Mouse (Mus musculus): ENCODE measurements around the gene Repin1. TPM values are rescaled to one million over a fixed set of nuclear protein-coding genes. Genes with fewer than 3 reads are reported as not detected.

Gene Repin1
- 44.3 and 46.1 TPM in 2 replicates for polyA plus RNA-seq (2015; fragmentation: Nextera tagmentation; extraction: Ambion mirVana)

DNA sequence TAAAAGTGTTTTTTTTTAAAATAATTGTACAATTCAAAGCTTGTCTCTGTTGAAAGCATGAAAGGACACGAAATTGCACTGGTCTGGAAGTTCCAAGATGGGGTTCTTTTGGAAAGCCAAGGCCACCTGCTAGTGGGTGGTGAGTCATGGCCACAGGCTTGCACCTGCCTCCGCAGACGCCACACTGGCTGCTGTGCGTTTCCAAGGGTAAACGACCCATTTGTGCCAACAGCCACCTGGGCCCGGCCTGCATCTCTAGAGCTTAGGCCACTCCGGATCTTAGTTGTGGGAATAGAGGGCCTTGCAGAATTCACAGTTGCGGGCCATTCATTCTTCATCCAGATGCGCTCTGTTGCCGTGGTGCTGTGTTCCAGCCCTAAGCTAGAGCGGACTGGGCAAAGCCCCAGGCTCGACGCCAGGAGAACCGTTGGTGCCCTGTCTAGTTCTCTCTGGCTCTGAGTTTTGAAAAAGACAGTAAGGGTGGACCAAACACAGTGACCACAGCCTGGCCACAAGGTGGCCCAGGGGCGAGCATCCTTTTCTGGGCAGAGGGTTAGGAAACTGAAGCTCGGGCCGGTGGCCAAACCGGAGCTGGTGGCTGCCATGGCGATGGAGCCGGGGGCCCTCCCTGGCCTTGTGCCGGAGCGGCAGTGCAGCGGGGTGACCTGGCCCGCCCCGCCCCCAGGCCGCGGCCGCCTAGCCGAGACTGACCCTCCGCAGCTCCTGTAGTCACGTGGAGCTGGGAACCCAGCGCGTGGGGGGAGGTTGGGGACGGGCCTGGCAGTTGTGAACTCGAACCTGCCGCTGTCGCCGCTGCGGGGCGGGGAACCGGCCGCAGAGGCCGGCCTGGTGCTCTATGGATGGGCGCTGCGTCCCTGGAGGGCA, at the start of gene Repin1, which contains the start of gene Gm44965:
TSS of gene Repin1 (plus strand) at position 726 of the 885 bp plus-strand sequence.
TSS of gene Gm44965 (plus strand) at position 784 of the 885 bp plus-strand sequence.
- WGBS = 3% methylated on average over 44 of the region's 45 CpGs
- peak; percentile 94 for ATAC-seq (ENCODE audit: low FRiP score, low read depth)

DNA sequence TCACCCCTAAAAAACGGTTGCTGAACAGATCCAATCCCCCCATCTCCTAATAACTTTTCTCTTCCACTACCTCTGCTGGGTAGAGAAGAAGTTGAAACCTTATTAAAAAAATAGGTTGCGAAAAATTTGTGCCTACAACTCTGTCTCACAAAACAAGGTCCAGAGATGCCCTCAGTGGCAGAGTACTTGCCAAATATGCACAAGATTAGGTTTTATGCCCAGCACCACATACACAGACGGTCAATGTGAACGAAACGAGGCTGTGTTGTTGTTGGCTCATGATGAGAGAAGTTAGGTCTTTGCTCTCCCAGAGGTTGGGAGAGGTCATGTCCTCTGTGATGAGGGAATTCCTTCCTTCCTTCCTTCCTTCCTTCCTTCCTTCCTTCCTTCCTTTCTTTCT, 48.4 kb upstream of the Repin1 start:
- no peaks in the 10 kb centered on the region for H3K27me3 ChIP-seq
- H3K9ac ChIP-seq = no peak overlapping the region
- no peaks in the 10 kb centered on the region for H3K4me1 ChIP-seq (replicated peaks)
- no peak for ATAC-seq (ENCODE audit: low FRiP score, low read depth)
- no peak overlapping the region for H3K4me3 ChIP-seq
- no peak overlapping the region for H3K4me2 ChIP-seq
- peaks cover 16% of the 10 kb centered on the region for H3K36me3 ChIP-seq
- WGBS = 81% methylated on average over 5 of the region's 5 CpGs
- H3K9me3 ChIP-seq = no peaks in the 10 kb centered on the region
- no peak overlapping the region for H3K27ac ChIP-seq (replicated peaks)

More for the DNA sequence above, at the start of gene Repin1, which contains the start of gene Gm44965:
- Histone ChIP-seq H3K36me3 (peaks cover 27% of the 10 kb centered on the region), H3K27me3 (no peaks in the 10 kb centered on the region), H3K9me3 (peaks cover 22% of the 10 kb centered on the region), H3K27ac (replicated peaks) (peak within 1 kb of the TSS; percentile 99), H3K4me1 (replicated peaks) (peaks cover 20% of the 10 kb centered on the region), H3K4me3 (peak within 1 kb of the TSS; percentile 89), H3K4me2 (peak within 1 kb of the TSS; percentile 80), H3K9ac (peak within 1 kb of the TSS; percentile 94)

DNA sequence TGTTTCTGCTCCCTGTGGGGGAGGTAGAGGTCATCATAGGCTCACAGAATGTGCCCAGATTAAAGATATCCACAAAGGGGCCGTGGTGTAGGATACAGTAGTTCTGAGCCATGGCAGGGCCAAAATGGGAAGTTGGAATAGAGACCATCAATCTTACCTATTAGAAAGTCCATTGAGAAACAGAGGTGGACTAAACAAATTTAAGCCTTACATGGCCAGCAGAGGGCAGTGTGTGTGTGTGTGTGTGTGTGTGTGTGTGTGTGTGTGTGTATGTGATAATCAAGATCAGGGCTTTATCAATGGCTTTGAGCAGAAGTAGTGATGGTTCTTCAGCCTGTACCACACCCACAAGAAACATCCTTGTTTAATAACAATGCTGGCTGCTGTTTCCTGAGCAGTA, 47.4 kb upstream of the Repin1 start:
- Histone ChIP-seq H3K36me3 (peaks cover 6% of the 10 kb centered on the region), H3K4me1 (replicated peaks) (no peaks in the 10 kb centered on the region), H3K4me3 (no peak overlapping the region), H3K27ac (replicated peaks) (no peak overlapping the region), H3K9me3 (no peaks in the 10 kb centered on the region), H3K9ac (no peak overlapping the region), H3K4me2 (no peak overlapping the region), H3K27me3 (no peaks in the 10 kb centered on the region)
- 46% methylated on average over 1 of the region's 1 CpGs for WGBS
- 0 out of 2 replicates have a peak, but pooled peaks have one; percentile 15 for ATAC-seq (ENCODE audit: low FRiP score, low read depth)

DNA sequence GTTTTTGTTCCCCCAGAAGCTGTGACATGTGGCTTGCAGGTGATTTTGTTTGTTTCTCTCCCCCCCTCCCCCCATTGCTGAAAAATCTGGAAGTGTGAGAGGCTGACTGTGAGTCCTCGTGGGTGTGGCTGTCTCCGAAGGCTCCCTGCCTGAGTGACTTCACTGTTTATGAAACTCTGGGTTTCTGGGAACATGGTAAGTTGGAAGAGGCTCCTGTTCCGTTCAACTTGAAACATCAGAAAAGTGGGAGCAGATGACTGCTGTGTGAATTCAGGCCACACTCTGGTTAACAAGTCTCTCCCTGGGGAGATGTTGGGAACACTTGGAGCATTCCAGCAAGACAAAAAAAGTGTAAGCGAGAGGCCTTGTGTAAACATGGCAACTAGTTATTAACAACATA, 46.8 kb upstream of the Repin1 start:
- no peak for ATAC-seq (ENCODE audit: low FRiP score, low read depth)
- H3K4me2 ChIP-seq = no peak overlapping the region
- no peak overlapping the region for H3K27ac ChIP-seq (replicated peaks)
- no peak overlapping the region for H3K9ac ChIP-seq
- no peaks in the 10 kb centered on the region for H3K27me3 ChIP-seq
- H3K4me3 ChIP-seq = no peak overlapping the region
- H3K9me3 ChIP-seq = no peaks in the 10 kb centered on the region
- H3K36me3 ChIP-seq = 0 out of 2 replicates have a peak, but pooled peaks cover 4% of the 10 kb centered on the region
- WGBS = 72% methylated on average over 4 of the region's 4 CpGs
- no peaks in the 10 kb centered on the region for H3K4me1 ChIP-seq (replicated peaks)

DNA sequence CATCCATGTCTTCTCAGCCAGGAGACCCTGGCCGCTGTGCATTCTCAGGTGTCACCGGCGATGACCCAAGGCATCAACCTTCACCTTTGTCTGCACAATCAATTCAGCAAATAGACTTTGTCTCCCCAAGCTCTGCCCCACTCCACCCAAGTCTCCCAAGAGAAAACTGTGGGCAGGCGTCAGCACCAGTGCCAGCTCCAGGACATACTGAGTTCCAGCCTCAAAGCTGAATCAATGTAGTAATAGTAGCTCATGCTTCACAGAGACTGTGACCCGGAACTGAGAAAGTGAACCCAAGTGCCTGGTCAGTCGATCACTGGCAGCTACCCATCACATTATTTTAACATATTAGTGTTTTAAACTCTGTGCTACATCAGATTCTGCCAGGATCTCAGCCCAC, 45.4 kb upstream of the Repin1 start:
- Histone ChIP-seq H3K9me3 (no peaks in the 10 kb centered on the region), H3K27me3 (no peaks in the 10 kb centered on the region), H3K4me2 (no peak overlapping the region), H3K9ac (no peak overlapping the region), H3K27ac (replicated peaks) (no peak overlapping the region), H3K4me1 (replicated peaks) (no peaks in the 10 kb centered on the region), H3K36me3 (no peaks in the 10 kb centered on the region), H3K4me3 (no peak overlapping the region)
- WGBS = 89% methylated on average over 6 of the region's 6 CpGs
- no peak for ATAC-seq (ENCODE audit: low FRiP score, low read depth)

DNA sequence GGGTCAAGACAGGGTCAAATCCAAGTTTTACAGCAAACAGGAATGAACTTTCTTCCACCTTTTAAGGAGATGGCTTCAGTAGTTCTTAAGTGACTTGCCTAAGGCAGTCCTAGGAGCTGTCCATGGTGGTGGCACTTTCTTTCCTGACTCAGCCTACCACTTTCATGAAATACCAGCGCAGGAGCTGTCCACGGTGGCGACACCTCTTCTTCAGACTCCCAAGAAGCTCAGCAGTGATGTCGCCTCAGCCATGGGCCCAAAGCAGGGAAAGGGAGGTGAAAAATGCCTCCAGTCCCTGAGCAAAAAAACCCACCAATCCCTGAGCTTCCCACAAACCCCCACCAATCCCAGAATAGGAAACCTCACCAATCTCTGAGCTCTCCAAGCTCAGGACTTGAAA, 40.8 kb upstream of the Repin1 start:
- Histone ChIP-seq H3K27ac (replicated peaks) (peak overlapping the region; percentile 97; the same call in 1 of the 2 replicates), H3K4me1 (replicated peaks) (peaks cover 17% of the 10 kb centered on the region), H3K36me3 (0 out of 2 replicates have a peak, but pooled peaks cover 1% of the 10 kb centered on the region), H3K27me3 (no peaks in the 10 kb centered on the region), H3K9ac (no peak overlapping the region), H3K4me2 (no peak overlapping the region), H3K4me3 (no peak overlapping the region), H3K9me3 (no peaks in the 10 kb centered on the region)
- no peak for ATAC-seq (ENCODE audit: low FRiP score, low read depth)
- 74% methylated on average over 4 of the region's 4 CpGs for WGBS

DNA sequence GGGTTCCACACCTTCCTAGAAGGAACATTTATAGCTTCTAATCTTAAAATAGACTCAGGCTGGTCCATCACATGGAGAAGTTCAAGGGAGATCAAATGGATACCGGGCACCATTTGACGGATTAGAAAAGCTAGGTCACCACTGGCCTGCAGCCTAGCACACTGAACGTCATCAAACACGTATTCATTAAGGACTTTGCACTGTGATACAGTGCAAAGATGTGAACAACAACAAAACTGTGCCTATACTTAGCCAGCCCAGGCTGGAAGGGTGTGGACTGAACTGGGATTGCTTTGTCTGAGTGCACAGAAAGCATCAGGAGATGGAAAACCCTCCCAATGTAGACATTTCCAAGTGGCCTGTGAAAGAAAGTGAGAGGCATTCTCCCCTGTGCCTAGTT, 39.9 kb upstream of the Repin1 start:
- ATAC-seq (ENCODE audit: low FRiP score, low read depth) = peak; percentile 33; the same call in 1 of the 2 replicates
- 76% methylated on average over 4 of the region's 4 CpGs for WGBS
- H3K27ac ChIP-seq (replicated peaks) = peak overlapping the region; percentile 97
- no peaks in the 10 kb centered on the region for H3K27me3 ChIP-seq
- H3K9me3 ChIP-seq = no peaks in the 10 kb centered on the region
- H3K4me3 ChIP-seq = peak overlapping the region; percentile 50
- H3K4me2 ChIP-seq = peak overlapping the region; percentile 76
- peaks cover 17% of the 10 kb centered on the region for H3K4me1 ChIP-seq (replicated peaks)
- H3K9ac ChIP-seq = peak overlapping the region; percentile 67
- 0 out of 2 replicates have a peak, but pooled peaks cover 2% of the 10 kb centered on the region for H3K36me3 ChIP-seq

DNA sequence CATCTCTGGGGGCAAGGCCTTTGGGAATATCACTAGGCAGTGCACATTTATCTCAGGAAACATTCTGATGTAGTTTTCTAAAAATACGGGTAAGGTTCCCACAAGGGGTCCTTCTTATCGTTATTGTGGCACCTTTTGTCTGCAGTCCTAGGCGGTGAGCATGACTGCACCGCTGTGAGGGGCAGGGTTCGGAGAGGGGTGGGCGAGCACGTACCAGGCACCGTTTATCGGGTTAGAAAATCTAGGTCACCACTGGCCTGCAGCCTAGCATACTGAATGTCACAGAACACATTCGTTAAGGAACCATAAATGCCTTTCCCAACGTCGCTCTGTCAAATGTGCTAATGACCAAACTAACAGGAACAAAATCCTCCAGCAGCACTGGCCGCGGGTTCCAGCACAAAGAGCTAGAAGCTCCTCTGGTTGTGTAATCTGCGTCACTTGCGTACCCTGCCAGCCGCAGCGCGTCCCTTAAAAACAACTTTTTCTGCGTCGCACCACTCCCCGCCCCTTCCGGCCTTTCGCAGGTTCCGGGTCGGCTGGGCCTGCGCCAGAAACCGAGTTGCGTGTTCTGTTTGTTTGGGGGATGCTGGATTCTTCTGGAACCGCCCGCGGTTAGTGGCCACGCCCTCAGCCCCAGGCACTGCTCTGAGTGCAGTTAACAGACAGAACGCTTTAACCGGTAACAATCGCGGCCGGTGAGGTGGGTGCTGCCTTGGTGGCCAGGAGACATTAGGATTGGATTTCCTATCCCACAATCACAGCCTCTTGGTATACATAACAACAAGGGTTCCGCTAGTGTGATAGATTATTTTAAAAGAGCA, 39.2 kb upstream of the Repin1 start, which contains the start of gene Lrrc61:
TSS of gene Lrrc61 (plus strand) at position 517 of the 824 bp plus-strand sequence.
- ATAC-seq (ENCODE audit: low FRiP score, low read depth) = peak; percentile 95
- Histone ChIP-seq H3K27me3 (no peaks in the 10 kb centered on the region), H3K27ac (replicated peaks) (peak within 1 kb of the TSS; percentile 97), H3K4me1 (replicated peaks) (peaks cover 17% of the 10 kb centered on the region), H3K36me3 (0 out of 2 replicates have a peak, but pooled peaks cover 6% of the 10 kb centered on the region), H3K9me3 (no peaks in the 10 kb centered on the region), H3K4me2 (peak within 1 kb of the TSS; percentile 76), H3K4me3 (peak within 1 kb of the TSS; percentile 50), H3K9ac (peak within 1 kb of the TSS; percentile 67)
- WGBS = under 1% methylated on average over 39 of the region's 39 CpGs

DNA sequence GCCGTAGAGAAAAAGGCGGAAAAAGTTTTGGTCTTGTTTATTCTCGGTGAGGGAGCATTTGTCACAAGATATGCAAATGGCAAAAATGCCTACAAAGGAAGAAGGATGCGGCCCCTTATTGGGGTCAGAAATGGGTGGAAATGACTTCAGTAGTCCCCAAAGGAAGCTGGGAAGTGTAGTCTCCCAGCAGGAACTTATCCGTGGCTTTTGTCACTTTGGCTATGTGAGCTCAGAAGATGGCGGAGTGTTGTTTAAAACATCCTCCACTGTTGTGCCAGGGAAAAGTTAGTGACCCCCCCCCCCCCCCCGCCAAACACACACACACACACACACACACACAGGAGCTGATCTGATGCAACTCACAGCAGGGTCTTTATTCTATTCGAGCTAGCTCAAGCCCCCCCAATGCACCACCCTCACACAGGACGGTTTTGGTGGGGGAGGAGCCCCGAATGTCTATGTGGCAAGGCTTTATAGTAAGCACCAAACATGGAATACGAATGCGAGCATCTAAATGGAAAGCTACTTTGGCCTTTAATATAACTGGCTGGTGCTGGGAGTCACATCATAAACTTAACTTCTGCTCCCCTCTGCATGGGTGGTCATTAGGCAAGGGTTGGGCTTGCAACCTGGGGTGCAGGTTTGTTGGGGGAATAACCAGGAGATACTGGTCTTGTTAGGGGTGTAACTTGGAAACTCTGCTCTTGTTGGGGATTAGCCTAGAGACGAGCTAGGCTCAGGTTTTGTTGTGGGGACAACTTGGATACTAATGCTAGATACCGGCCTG, 38.4 kb upstream of the Repin1 start:
- no peaks in the 10 kb centered on the region for H3K27me3 ChIP-seq
- H3K36me3 ChIP-seq = 0 out of 2 replicates have a peak, but pooled peaks cover 6% of the 10 kb centered on the region
- peak overlapping the region; percentile 76 for H3K4me2 ChIP-seq
- peak overlapping the region; percentile 50 for H3K4me3 ChIP-seq
- peak overlapping the region; percentile 67 for H3K9ac ChIP-seq
- WGBS = 28% methylated on average over 14 of the region's 14 CpGs
- no peaks in the 10 kb centered on the region for H3K9me3 ChIP-seq
- H3K4me1 ChIP-seq (replicated peaks) = peaks cover 17% of the 10 kb centered on the region
- ATAC-seq (ENCODE audit: low FRiP score, low read depth) = peak; percentile 87
- peak overlapping the region; percentile 97 for H3K27ac ChIP-seq (replicated peaks)

DNA sequence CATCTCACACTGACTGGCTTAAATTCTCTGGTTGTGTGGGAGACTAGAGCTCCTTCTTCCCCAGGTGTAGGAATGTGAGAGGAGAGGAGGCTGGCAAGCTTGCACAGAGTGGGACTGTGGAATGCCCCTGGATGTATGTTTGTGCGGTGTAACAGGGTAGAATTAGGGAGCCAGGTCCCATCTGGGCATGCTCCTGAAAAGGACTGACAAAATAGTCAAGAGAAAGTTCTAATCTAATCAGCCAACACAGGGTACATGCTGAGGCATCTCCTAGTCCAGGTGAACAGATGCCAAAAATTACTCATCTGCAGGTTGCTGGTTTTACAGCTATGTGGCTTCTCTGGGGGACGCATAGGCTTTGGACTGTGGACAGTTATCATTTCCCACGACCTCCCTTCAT, 37.7 kb upstream of the Repin1 start:
- peak overlapping the region; percentile 76 for H3K4me2 ChIP-seq
- ATAC-seq (ENCODE audit: low FRiP score, low read depth) = no peak
- H3K9ac ChIP-seq = no peak overlapping the region
- H3K27me3 ChIP-seq = no peaks in the 10 kb centered on the region
- H3K4me1 ChIP-seq (replicated peaks) = peaks cover 17% of the 10 kb centered on the region
- H3K9me3 ChIP-seq = no peaks in the 10 kb centered on the region
- 0 out of 2 replicates have a peak, but pooled peaks cover 8% of the 10 kb centered on the region for H3K36me3 ChIP-seq
- 88% methylated on average over 3 of the region's 3 CpGs for WGBS
- no peak overlapping the region; the same call in 1 of the 2 replicates for H3K4me3 ChIP-seq
- 0 out of 2 replicates have a peak overlapping the region, but pooled peaks have one; percentile 97 for H3K27ac ChIP-seq (replicated peaks)
